Mouse (Mus musculus) liver, embryonic 14.5 days (tissue): Measurements from ENCODE around the gene Vps26c. TPM values are rescaled to one million over a fixed set of nuclear protein-coding genes. Genes with fewer than 3 reads are reported as not detected.
A peak's percentile ranks its signal among the peaks of the same experiment; 100 is the strongest.

Experiments used
- ATAC-seq: fragments of 200-750 bp; cut with Nextera tagmentation; 2 replicates; pipeline ENCODE4 v1.8.0; 2017; ENCODE audit warnings: moderate number of reproducible peaks, mild to moderate bottlenecking, moderate library complexity; ENCODE audit not compliant: insufficient read depth
- DNase-seq, 3 experiments: peaks; one replicate each; pipeline ENCODE4 v3.0.0-alpha.2; 2012 to 2013; ENCODE audit warnings: low read depth in 3 of 3, low spot score in 3 of 3
- H3K27ac ChIP-seq: fragments of 300-500 bp; sonication (generic); 2 replicates; pipeline ENCODE4 v1.5.1; 2014; ENCODE audit warnings: moderate library complexity, mild to moderate bottlenecking, control low read depth, inconsistent platforms
- H3K27me3 ChIP-seq: fragments of 300-500 bp; sonication (generic); 2 replicates; pipeline ENCODE4 v1.6.1; 2014; ENCODE audit warnings: mild to moderate bottlenecking, low read length, moderate library complexity; ENCODE audit not compliant: control insufficient read depth, insufficient read depth
- H3K36me3 ChIP-seq: fragments of 300-500 bp; sonication (generic); replicated peaks from 2 replicates; pipeline ENCODE4 v1.6.1; 2014; ENCODE audit warnings: low read depth; ENCODE audit not compliant: control insufficient read depth, insufficient read depth
- H3K4me1 ChIP-seq, 2 experiments: fragments of 200-500 bp in 1 of 2; fragments of 300-500 bp in 1 of 2; sonication (generic) in 1 of 2; replicated peaks; 2 replicates each; pipeline ENCODE4 v1.6.1; 2012 to 2014; ENCODE audit warnings: antibody characterized with exemption in 1 of 2, inconsistent platforms in 1 of 2, low read length in 1 of 2; ENCODE audit not compliant: control insufficient read depth in 2 of 2, insufficient read depth in 2 of 2
- H3K4me2 ChIP-seq: fragments of 300-500 bp; sonication (generic); 2 replicates; pipeline ENCODE4 v1.6.1; 2014; ENCODE audit warnings: low read depth, mild to moderate bottlenecking, control low read depth, moderate library complexity
- H3K4me3 ChIP-seq, 2 experiments: fragments of 200-500 bp in 1 of 2; fragments of 300-500 bp in 1 of 2; sonication (generic) in 1 of 2; 2 replicates each; pipeline ENCODE4 v1.5.1; 2012 to 2014; ENCODE audit warnings: low read depth in 2 of 2, low read length in 2 of 2, mild to moderate bottlenecking in 2 of 2, control low read depth in 1 of 2, inconsistent platforms in 1 of 2, moderate library complexity in 1 of 2; ENCODE audit not compliant: insufficient read depth in 1 of 2
- H3K9ac ChIP-seq: fragments of 300-500 bp; sonication (generic); replicated peaks from 2 replicates; pipeline ENCODE4 v1.6.1; 2014; ENCODE audit warnings: mild to moderate bottlenecking, control low read depth, moderate library complexity
- H3K9me3 ChIP-seq: fragments of 300-500 bp; sonication (generic); 2 replicates; pipeline ENCODE4 v1.6.1; 2016; ENCODE audit warnings: low read length, mixed read lengths; ENCODE audit not compliant: control insufficient read depth
- CTCF ChIP-seq: IDR thresholded peaks from 2 replicates; pipeline ENCODE4 v1.5.1; 2016; ENCODE audit warnings: antibody characterized with exemption, low read depth, control low read depth
- EP300 ChIP-seq: IDR thresholded peaks from 2 replicates; pipeline ENCODE4 v1.6.1; 2016; ENCODE audit warnings: antibody characterized with exemption, low read depth
- WGBS: fragments of 180-500 bp; shearing (Covaris S2); extraction: QIAGEN DNeasy Blood & Tissue Kit; methylation state at CpG from one replicate; pipeline ENCODE4 v1.1.7; 2014; ENCODE audit not compliant: insufficient replicate concordance; 5-methylcytosine and 5-hydroxymethylcytosine counted together
- polyA plus RNA-seq, 2 experiments: library from polyadenylated mRNA; depleted of rRNA in 1 of 2; stranded (reverse) in 1 of 2; unstranded in 1 of 2; fragments of >200 nt; fragmentation: Nextera tagmentation in 1 of 2; extraction: Ambion mirVana in 1 of 2; gene quantifications; 2 replicates each; pipeline versions ENCODE4 v1.2.1 to v1.2.3; 2012 to 2014

Vps26c gene
- polyA plus RNA-seq, 2 experiments = 13.3 to 18.3 TPM

DNA sequence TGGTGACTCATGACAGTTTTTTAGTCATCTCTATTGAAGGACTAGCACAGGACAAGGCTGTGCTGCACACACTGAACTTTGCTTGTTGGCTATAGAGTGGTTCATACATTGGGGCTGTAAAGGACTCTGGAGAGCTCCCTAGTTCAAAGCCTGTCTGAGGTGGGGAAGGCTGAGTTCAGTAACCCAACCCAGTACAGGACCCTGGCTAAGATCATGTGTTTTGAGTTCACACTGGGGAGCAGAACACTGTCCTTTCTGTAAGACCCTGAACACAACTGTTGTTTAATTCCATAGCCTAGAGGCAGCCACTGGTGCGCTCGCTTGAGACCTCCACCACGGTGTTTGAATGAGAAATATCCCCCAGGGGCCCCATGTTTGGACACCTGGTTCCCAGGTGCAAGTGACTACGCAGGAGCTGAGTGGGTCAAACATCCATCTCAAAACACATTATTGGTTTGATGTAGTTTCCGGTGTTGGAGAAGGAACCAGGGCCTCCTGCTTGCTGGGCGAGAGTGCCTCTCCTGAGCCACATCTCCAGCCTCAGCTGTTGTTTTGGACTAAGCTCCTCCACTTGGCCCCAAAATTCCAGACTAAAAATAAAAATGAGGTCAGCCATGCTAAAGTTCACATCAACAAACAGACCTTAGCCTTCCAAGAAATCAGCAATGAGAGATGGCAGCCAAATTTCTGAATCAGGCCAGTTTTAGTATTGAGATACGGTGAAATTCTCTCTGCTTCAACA lies 10.0 kb upstream of the Vps26c start:
- no peaks in the 10 kb centered on the region for H3K9me3 ChIP-seq
- no peaks in the 10 kb centered on the region for H3K27me3 ChIP-seq
- 76% methylated on average over 7 of the region's 7 CpGs for WGBS
- no peak overlapping the region for H3K4me2 ChIP-seq
- H3K9ac ChIP-seq = no peak overlapping the region
- peaks cover 0 to 4% of the 10 kb centered on the region in 2 experiments; a peak in 1 of 4 replicates for H3K4me1 ChIP-seq
- H3K36me3 ChIP-seq = no peaks in the 10 kb centered on the region
- ATAC-seq = no peak
- no peak for DNase-seq
- H3K4me3 ChIP-seq = no peak overlapping the region
- H3K27ac ChIP-seq = no peak overlapping the region
- TF ChIP-seq CTCF (no peak), EP300 (no peak)

- Histone ChIP-seq H3K4me3 (no peak overlapping the region), H3K9ac (no peak overlapping the region), H3K27ac (no peak overlapping the region), H3K9me3 (no peaks in the 10 kb centered on the region), H3K27me3 (no peaks in the 10 kb centered on the region), H3K4me1 (peaks cover 0 to 4% of the 10 kb centered on the region in 2 experiments; a peak in 1 of 4 replicates), H3K4me2 (no peak overlapping the region), H3K36me3 (no peaks in the 10 kb centered on the region)
- ATAC-seq = no peak
- WGBS = 74% methylated on average over 5 of the region's 5 CpGs
- TF ChIP-seq CTCF (no peak), EP300 (no peak)
- no peak for DNase-seq
Measured at GRCm38 (mm10) chr16:94535716-94536115, 9.1 kb upstream of the Vps26c start.

DNA sequence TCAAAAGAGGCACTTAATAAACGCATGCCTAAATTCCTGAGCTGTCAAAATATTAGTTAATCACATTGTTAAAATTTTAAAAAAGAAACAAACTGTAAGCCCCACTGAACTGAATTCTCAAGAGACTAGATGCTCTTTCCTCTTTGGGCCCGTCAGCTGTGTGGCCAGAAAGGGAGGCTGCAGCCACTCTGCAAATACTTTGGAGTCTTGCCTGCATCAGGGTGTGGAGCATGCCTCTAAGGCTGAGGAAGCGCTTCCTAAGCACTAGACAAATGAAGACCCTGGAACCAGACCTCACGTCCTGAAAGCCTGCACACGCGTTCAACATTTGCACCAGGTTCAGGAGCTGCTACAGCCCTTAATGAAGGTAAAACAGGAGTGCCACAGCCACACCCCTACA lies 7.0 kb upstream of the Vps26c start:
- H3K27me3 ChIP-seq = no peaks in the 10 kb centered on the region
- H3K27ac ChIP-seq = no peak overlapping the region
- 76% methylated on average over 6 of the region's 6 CpGs for whole genome bisulfite sequencing
- no peaks in the 10 kb centered on the region for H3K9me3 ChIP-seq
- no peak overlapping the region for H3K9ac ChIP-seq
- TF ChIP-seq EP300 = no peak
- TF ChIP-seq CTCF = no peak
- no peaks in the 10 kb centered on the region for H3K36me3 ChIP-seq
- no peak for DNase-seq
- H3K4me3 ChIP-seq = no peak overlapping the region
- peaks cover 0 to 4% of the 10 kb centered on the region in 2 experiments; a peak in 1 of 4 replicates for H3K4me1 ChIP-seq
- no peak for ATAC-seq
- no peak overlapping the region for H3K4me2 ChIP-seq

DNA sequence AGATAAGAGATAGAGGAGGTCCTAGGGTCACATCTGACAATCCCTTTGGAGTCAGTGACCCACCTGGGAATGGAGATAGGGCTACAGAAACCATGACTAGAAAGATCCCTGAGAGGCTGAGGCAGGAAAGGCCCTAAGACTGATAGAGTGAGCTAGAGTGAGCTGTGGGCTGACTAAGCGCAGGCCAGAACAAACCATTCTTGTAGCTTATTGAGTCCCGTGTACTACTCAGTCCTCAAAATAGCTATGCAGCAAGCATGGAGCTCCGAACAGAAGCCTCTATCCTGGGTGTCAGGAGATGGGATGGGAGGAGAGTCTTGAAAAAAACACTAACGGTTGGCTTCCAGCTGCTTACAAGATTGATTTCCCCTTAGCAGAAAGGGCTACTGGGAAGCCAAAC lies 4.6 kb upstream of the Vps26c start:
- TF ChIP-seq EP300 = no peak
- TF ChIP-seq CTCF = no peak
- ATAC-seq = no peak
- 75% methylated on average over 4 of the region's 4 CpGs for WGBS
- Histone ChIP-seq H3K27me3 (no peaks in the 10 kb centered on the region), H3K27ac (no peak overlapping the region), H3K4me3 (no peak overlapping the region), H3K9me3 (no peaks in the 10 kb centered on the region), H3K4me1 (peaks cover 6 to 8% of the 10 kb centered on the region in 2 experiments), H3K36me3 (no peaks in the 10 kb centered on the region), H3K9ac (no peak overlapping the region), H3K4me2 (no peak overlapping the region)
- no peak for DNase-seq

GRCm38 (mm10) chr16:94527546-94527945 lies 916 bp upstream of the Vps26c start:
- WGBS = 34% methylated on average over 3 of the region's 3 CpGs
- no peak for DNase-seq
- H3K27ac ChIP-seq = peak overlapping the region; percentile 79; the same call in 1 of the 2 replicates

More at GRCm38 (mm10) chr16:94527546-94527945, 916 bp upstream of the Vps26c start:
- Histone ChIP-seq H3K27me3 (no peaks in the 10 kb centered on the region), H3K9ac (peak overlapping the region; percentile 92), H3K4me3 (peak overlapping the region; percentile 73 to 85), H3K4me1 (peaks cover 11 to 25% of the 10 kb centered on the region in 2 experiments), H3K9me3 (no peaks in the 10 kb centered on the region), H3K4me2 (peak overlapping the region; percentile 85), H3K36me3 (no peaks in the 10 kb centered on the region)
- no peak for ATAC-seq
- TF ChIP-seq CTCF (no peak), EP300 (no peak)
